Mouse (Mus musculus) limb, embryonic 14.5 days (tissue): ENCODE measurements around the gene Nthl1. TPM values are rescaled to one million over a fixed set of nuclear protein-coding genes. Genes with fewer than 3 reads are reported as not detected.

Source experiments
- ATAC-seq: fragments of 200-750 bp; cut with Nextera tagmentation; 2 replicates; pipeline ENCODE4 v1.8.0; 2017; ENCODE audit warnings: low read depth, moderate number of reproducible peaks, moderate TSS enrichment; ENCODE audit not compliant: low FRiP score
- DNase-seq: peaks from one replicate; pipeline ENCODE4 v3.0.0-alpha.2; 2015; ENCODE audit warnings: low spot score
- H3K27ac ChIP-seq: fragments of 300-500 bp; sonication (generic); replicated peaks from 2 replicates; pipeline ENCODE4 v1.5.1; 2014; ENCODE audit warnings: low read depth, mild to moderate bottlenecking, low read length, moderate library complexity, mixed read lengths
- H3K27me3 ChIP-seq: fragments of 300-500 bp; sonication (generic); 2 replicates; pipeline ENCODE4 v1.6.1; 2014; ENCODE audit warnings: low read length, mixed read lengths; ENCODE audit not compliant: control insufficient read depth, insufficient read depth
- H3K36me3 ChIP-seq: fragments of 300-500 bp; sonication (generic); 2 replicates; pipeline ENCODE4 v1.6.1; 2014; ENCODE audit warnings: mild to moderate bottlenecking, low read length, moderate library complexity, mixed read lengths; ENCODE audit not compliant: control insufficient read depth, insufficient read depth
- H3K4me1 ChIP-seq: fragments of 300-500 bp; sonication (generic); 2 replicates; pipeline ENCODE4 v1.6.1; 2014; ENCODE audit warnings: antibody characterized with exemption, low read length, mixed read lengths; ENCODE audit not compliant: control insufficient read depth, insufficient read depth
- H3K4me2 ChIP-seq: fragments of 300-500 bp; sonication (generic); replicated peaks from 2 replicates; pipeline ENCODE4 v1.6.1; 2014; ENCODE audit warnings: low read depth, mild to moderate bottlenecking, low read length, moderate library complexity; ENCODE audit not compliant: severe bottlenecking
- H3K4me3 ChIP-seq: fragments of 300-500 bp; sonication (generic); replicated peaks from 2 replicates; pipeline ENCODE4 v1.5.1; 2014; ENCODE audit warnings: low read length
- H3K9ac ChIP-seq: fragments of 300-500 bp; sonication (generic); 2 replicates; pipeline ENCODE4 v1.6.1; 2014; ENCODE audit warnings: mild to moderate bottlenecking, low read depth, low read length, moderate library complexity; ENCODE audit not compliant: severe bottlenecking
- H3K9me3 ChIP-seq: fragments of 300-500 bp; sonication (generic); 2 replicates; pipeline ENCODE4 v1.6.1; 2016; ENCODE audit warnings: low read length; ENCODE audit not compliant: control insufficient read depth
- POLR2A ChIP-seq: fragments of 200-500 bp; IDR thresholded peaks from 2 replicates; pipeline ENCODE4 v1.8.0; 2012; ENCODE audit warnings: inconsistent platforms, mild to moderate bottlenecking, moderate library complexity, borderline replicate concordance; ENCODE audit not compliant: insufficient read depth, insufficient read length; ENCODE audit errors: extremely low read depth
- WGBS: fragments of 180-500 bp; shearing (Covaris S2); extraction: QIAGEN DNeasy Blood & Tissue Kit; methylation state at CpG from one replicate; pipeline ENCODE4 v1.1.7; 2014; 5-methylcytosine and 5-hydroxymethylcytosine counted together
- microRNA-seq: library from miRNA; unstranded; fragments of <30 nt; microRNA quantifications from one replicate; pipeline ENCODE4, GENCODE M21; 2016
- polyA plus RNA-seq, 2 experiments: library from polyadenylated mRNA; depleted of rRNA in 1 of 2; stranded (reverse) in 1 of 2; unstranded in 1 of 2; fragments of >200 nt; fragmentation: Nextera tagmentation in 1 of 2; extraction: Ambion mirVana in 1 of 2; gene quantifications; 2 replicates each; pipeline versions ENCODE4 v1.2.1 to v1.2.3; 2012 to 2014

Nthl1 gene
- polyA plus RNA-seq, 2 experiments, result 17.8 to 30.0 TPM

- Histone ChIP-seq H3K9me3 (no peaks in the 10 kb centered on the region), H3K9ac (no peak overlapping the region), H3K4me3 (no peak overlapping the region), H3K27ac (no peak overlapping the region), H3K27me3 (no peaks in the 10 kb centered on the region), H3K4me1 (peaks cover 5% of the 10 kb centered on the region), H3K4me2 (no peak overlapping the region), H3K36me3 (peaks cover 53% of the 10 kb centered on the region)
- 93% methylated on average over 5 of the region's 5 CpGs for WGBS
- no peak for TF ChIP-seq POLR2A
- ATAC-seq (no peak), DNase-seq (no peak)
These were observed 44.4 kb downstream of the Nthl1 start for GRCm38 (mm10) chr17:24676877-24677276.

GRCm38 (mm10) chr17:24677500-24678080 lies 45.1 kb downstream of the Nthl1 start:
- ATAC-seq, result no peak
- peaks cover 59% of the 10 kb centered on the region for H3K36me3 ChIP-seq
- H3K9me3 ChIP-seq, result no peaks in the 10 kb centered on the region
- no peaks in the 10 kb centered on the region for H3K4me1 ChIP-seq
- H3K4me2 ChIP-seq, result no peak overlapping the region
- no peaks in the 10 kb centered on the region for H3K27me3 ChIP-seq
- 88% methylated on average over 24 of the region's 24 CpGs for WGBS
- H3K27ac ChIP-seq, result no peak overlapping the region
- no peak for DNase-seq
- no peak for TF ChIP-seq POLR2A
- no peak overlapping the region for H3K9ac ChIP-seq
- H3K4me3 ChIP-seq, result no peak overlapping the region

GRCm38 (mm10) chr17:24686514-24686913 lies 54.0 kb downstream of the Nthl1 start:
- Histone ChIP-seq H3K4me2 (0 out of 2 replicates have a peak overlapping the region, but pooled peaks have one; percentile 2), H3K9ac (no peak overlapping the region), H3K36me3 (peaks cover 8% of the 10 kb centered on the region), H3K27ac (no peak overlapping the region), H3K4me3 (no peak overlapping the region), H3K27me3 (peaks cover 38% of the 10 kb centered on the region), H3K9me3 (no peaks in the 10 kb centered on the region), H3K4me1 (peaks cover 8% of the 10 kb centered on the region)
- 33% methylated on average over 16 of the region's 16 CpGs for WGBS
- no peak for DNase-seq
- no peak for TF ChIP-seq POLR2A
- ATAC-seq, result no peak

GRCm38 (mm10) chr17:24687146-24687595 lies 54.7 kb downstream of the Nthl1 start:
- H3K4me1 ChIP-seq, result peaks cover 8% of the 10 kb centered on the region
- H3K27me3 ChIP-seq, result peaks cover 38% of the 10 kb centered on the region
- H3K9me3 ChIP-seq, result no peaks in the 10 kb centered on the region
- peak overlapping the region; percentile 25 for H3K4me3 ChIP-seq
- peak overlapping the region; percentile 45 for H3K4me2 ChIP-seq
- DNase-seq (no peak), ATAC-seq (no peak)
- H3K9ac ChIP-seq, result peak overlapping the region; percentile 47
- no peak for TF ChIP-seq POLR2A
- no peak overlapping the region for H3K27ac ChIP-seq
- peaks cover 5% of the 10 kb centered on the region for H3K36me3 ChIP-seq
- WGBS, result 3% methylated on average over 25 of the region's 25 CpGs

GRCm38 (mm10) chr17:24687599-24687998 lies 55.1 kb downstream of the Nthl1 start:
- no peak for TF ChIP-seq POLR2A

More at GRCm38 (mm10) chr17:24687599-24687998, 55.1 kb downstream of the Nthl1 start:
- H3K4me2 ChIP-seq, result peak overlapping the region; percentile 45
- no peaks in the 10 kb centered on the region for H3K9me3 ChIP-seq
- H3K9ac ChIP-seq, result peak overlapping the region; percentile 47
- H3K27me3 ChIP-seq, result peaks cover 38% of the 10 kb centered on the region
- DNase-seq, result no peak
- 18% methylated on average over 23 of the region's 23 CpGs for WGBS
- H3K36me3 ChIP-seq, result peaks cover 6% of the 10 kb centered on the region; the same call in 1 of the 2 replicates
- H3K27ac ChIP-seq, result no peak overlapping the region
- H3K4me3 ChIP-seq, result peak overlapping the region; percentile 25
- peaks cover 8% of the 10 kb centered on the region for H3K4me1 ChIP-seq
- ATAC-seq, result no peak

Small RNAs within 50 kb of the gene (microRNA-seq; reads per million reads assigned to microRNA genes)
- gene Gm24589, result not detected

Other genes starting within 250 kb of the Nthl1 start
- gene Rnps1, start 218.1 kb upstream of the Nthl1 start, polyA plus RNA-seq (2012; rRNA removed), result 333 and 363 TPM in 2 replicates
- gene Rnps1, start 218.1 kb upstream of the Nthl1 start, polyA plus RNA-seq (2014; fragmentation: Nextera tagmentation; extraction: Ambion mirVana), result 236 and 254 TPM in 2 replicates
- 48.5 and 51.0 TPM in 2 replicates for gene Eci1, start 206.0 kb upstream of the Nthl1 start, polyA plus RNA-seq (2012; rRNA removed)
- 51.7 and 64.3 TPM in 2 replicates for gene Eci1, start 206.0 kb upstream of the Nthl1 start, polyA plus RNA-seq (2014; fragmentation: Nextera tagmentation; extraction: Ambion mirVana)
- gene Dnase1l2, start 189.6 kb upstream of the Nthl1 start, polyA plus RNA-seq (2012; rRNA removed), result 18.0 and 20.7 TPM in 2 replicates
- gene Dnase1l2, start 189.6 kb upstream of the Nthl1 start, polyA plus RNA-seq (2014; fragmentation: Nextera tagmentation; extraction: Ambion mirVana), result 3.3 and 3.5 TPM in 2 replicates
- 80.6 and 95.0 TPM in 2 replicates for gene E4f1, start 162.4 kb upstream of the Nthl1 start, polyA plus RNA-seq (2012; rRNA removed)
- gene E4f1, start 162.4 kb upstream of the Nthl1 start, polyA plus RNA-seq (2014; fragmentation: Nextera tagmentation; extraction: Ambion mirVana), result 16.6 and 19.3 TPM in 2 replicates
- 37.6 and 49.6 TPM in 2 replicates for gene Pgp, start 162.3 kb upstream of the Nthl1 start, polyA plus RNA-seq (2012; rRNA removed)
- gene Pgp, start 162.3 kb upstream of the Nthl1 start, polyA plus RNA-seq (2014; fragmentation: Nextera tagmentation; extraction: Ambion mirVana), result 52.9 TPM in 2 replicates
- gene Bricd5, start 158.8 kb upstream of the Nthl1 start, polyA plus RNA-seq (2012; rRNA removed), result 0.86 and 0.89 TPM in 2 replicates
- not detected in 2 replicates for gene Bricd5, start 158.8 kb upstream of the Nthl1 start, polyA plus RNA-seq (2014; fragmentation: Nextera tagmentation; extraction: Ambion mirVana)
- 46.3 and 54.9 TPM in 2 replicates for gene Mlst8, start 153.6 kb upstream of the Nthl1 start, polyA plus RNA-seq (2012; rRNA removed)
- gene Mlst8, start 153.6 kb upstream of the Nthl1 start, polyA plus RNA-seq (2014; fragmentation: Nextera tagmentation; extraction: Ambion mirVana), result 27.8 and 29.3 TPM in 2 replicates
- 18.1 and 23.1 TPM in 2 replicates for gene Caskin1, start 144.1 kb upstream of the Nthl1 start, polyA plus RNA-seq (2012; rRNA removed)
- gene Caskin1, start 144.1 kb upstream of the Nthl1 start, polyA plus RNA-seq (2014; fragmentation: Nextera tagmentation; extraction: Ambion mirVana), result 3.1 and 4.3 TPM in 2 replicates
- gene Traf7, start 104.7 kb upstream of the Nthl1 start, polyA plus RNA-seq (2012; rRNA removed), result 308 and 376 TPM in 2 replicates
- 81.3 and 91.0 TPM in 2 replicates for gene Traf7, start 104.7 kb upstream of the Nthl1 start, polyA plus RNA-seq (2014; fragmentation: Nextera tagmentation; extraction: Ambion mirVana)
- 2.0 and 3.0 TPM in 2 replicates for gene Rab26, start 98.5 kb upstream of the Nthl1 start, polyA plus RNA-seq (2012; rRNA removed)
- gene Rab26, start 98.5 kb upstream of the Nthl1 start, polyA plus RNA-seq (2014; fragmentation: Nextera tagmentation; extraction: Ambion mirVana), result 4.1 and 6.1 TPM in 2 replicates
- 73.6 and 106 TPM in 2 replicates for gene Pkd1, start 82.8 kb upstream of the Nthl1 start, polyA plus RNA-seq (2012; rRNA removed)
- 49.1 and 50.5 TPM in 2 replicates for gene Pkd1, start 82.8 kb upstream of the Nthl1 start, polyA plus RNA-seq (2014; fragmentation: Nextera tagmentation; extraction: Ambion mirVana)
- 162 and 199 TPM in 2 replicates for gene Tsc2, start 50 bp upstream of the Nthl1 start, polyA plus RNA-seq (2012; rRNA removed)
- gene Tsc2, start 50 bp upstream of the Nthl1 start, polyA plus RNA-seq (2014; fragmentation: Nextera tagmentation; extraction: Ambion mirVana), result 62.9 and 70.6 TPM in 2 replicates
- 56.2 and 65.0 TPM in 2 replicates for gene Slc9a3r2, start 17.6 kb downstream of the Nthl1 start, polyA plus RNA-seq (2012; rRNA removed)
- gene Slc9a3r2, start 17.6 kb downstream of the Nthl1 start, polyA plus RNA-seq (2014; fragmentation: Nextera tagmentation; extraction: Ambion mirVana), result 60.1 and 71.5 TPM in 2 replicates
- gene Npw, start 25.8 kb downstream of the Nthl1 start, polyA plus RNA-seq (2012; rRNA removed), result 0.47 and 0.58 TPM in 2 replicates
- 0.33 and 0.41 TPM in 2 replicates for gene Npw, start 25.8 kb downstream of the Nthl1 start, polyA plus RNA-seq (2014; fragmentation: Nextera tagmentation; extraction: Ambion mirVana)
- 91.4 and 112 TPM in 2 replicates for gene Zfp598, start 37.0 kb downstream of the Nthl1 start, polyA plus RNA-seq (2012; rRNA removed)
- gene Zfp598, start 37.0 kb downstream of the Nthl1 start, polyA plus RNA-seq (2014; fragmentation: Nextera tagmentation; extraction: Ambion mirVana), result 29.9 and 31.8 TPM in 2 replicates
- gene Syngr3, start 57.3 kb downstream of the Nthl1 start, polyA plus RNA-seq (2012; rRNA removed), result 2.6 and 3.0 TPM in 2 replicates
- gene Syngr3, start 57.3 kb downstream of the Nthl1 start, polyA plus RNA-seq (2014; fragmentation: Nextera tagmentation; extraction: Ambion mirVana), result 3.1 and 4.9 TPM in 2 replicates
- 27.3 and 34.2 TPM in 2 replicates for gene Gfer, start 63.5 kb downstream of the Nthl1 start, polyA plus RNA-seq (2012; rRNA removed)
- 38.6 and 39.5 TPM in 2 replicates for gene Gfer, start 63.5 kb downstream of the Nthl1 start, polyA plus RNA-seq (2014; fragmentation: Nextera tagmentation; extraction: Ambion mirVana)
- gene Noxo1, start 63.6 kb downstream of the Nthl1 start, polyA plus RNA-seq (2012; rRNA removed), result 9.2 and 11.9 TPM in 2 replicates
- gene Noxo1, start 63.6 kb downstream of the Nthl1 start, polyA plus RNA-seq (2014; fragmentation: Nextera tagmentation; extraction: Ambion mirVana), result 3.8 and 4.5 TPM in 2 replicates
- 62.1 and 72.1 TPM in 2 replicates for gene Tbl3, start 75.0 kb downstream of the Nthl1 start, polyA plus RNA-seq (2012; rRNA removed)
- 62.8 and 73.9 TPM in 2 replicates for gene Tbl3, start 75.0 kb downstream of the Nthl1 start, polyA plus RNA-seq (2014; fragmentation: Nextera tagmentation; extraction: Ambion mirVana)
- 0.85 and 0.98 TPM in 2 replicates for gene Rnf151, start 85.4 kb downstream of the Nthl1 start, polyA plus RNA-seq (2012; rRNA removed)
- 0.19 and 0.40 TPM in 2 replicates for gene Rnf151, start 85.4 kb downstream of the Nthl1 start, polyA plus RNA-seq (2014; fragmentation: Nextera tagmentation; extraction: Ambion mirVana)
- gene Rps2, start 85.4 kb downstream of the Nthl1 start, polyA plus RNA-seq (2012; rRNA removed), result 2,709 and 3,185 TPM in 2 replicates
- 1,651 and 1,722 TPM in 2 replicates for gene Rps2, start 85.4 kb downstream of the Nthl1 start, polyA plus RNA-seq (2014; fragmentation: Nextera tagmentation; extraction: Ambion mirVana)
- 178 and 192 TPM in 2 replicates for gene Ndufb10, start 91.8 kb downstream of the Nthl1 start, polyA plus RNA-seq (2012; rRNA removed)
- gene Ndufb10, start 91.8 kb downstream of the Nthl1 start, polyA plus RNA-seq (2014; fragmentation: Nextera tagmentation; extraction: Ambion mirVana), result 235 and 237 TPM in 2 replicates
- gene Rpl3l, start 95.1 kb downstream of the Nthl1 start, polyA plus RNA-seq (2012; rRNA removed), result not detected in 2 replicates
- gene Rpl3l, start 95.1 kb downstream of the Nthl1 start, polyA plus RNA-seq (2014; fragmentation: Nextera tagmentation; extraction: Ambion mirVana), result 0.19 TPM in 1 of 2 replicates, not detected in the other
- 36.2 and 44.1 TPM in 2 replicates for gene Msrb1, start 104.0 kb downstream of the Nthl1 start, polyA plus RNA-seq (2012; rRNA removed)
- gene Msrb1, start 104.0 kb downstream of the Nthl1 start, polyA plus RNA-seq (2014; fragmentation: Nextera tagmentation; extraction: Ambion mirVana), result 29.8 and 29.9 TPM in 2 replicates
- gene Hs3st6, start 120.3 kb downstream of the Nthl1 start, polyA plus RNA-seq (2012; rRNA removed), result 5.3 and 8.7 TPM in 2 replicates
- gene Hs3st6, start 120.3 kb downstream of the Nthl1 start, polyA plus RNA-seq (2014; fragmentation: Nextera tagmentation; extraction: Ambion mirVana), result 4.9 and 5.6 TPM in 2 replicates
- gene Meiob, start 171.6 kb downstream of the Nthl1 start, polyA plus RNA-seq (2012; rRNA removed), result not detected in 2 replicates
- not detected in 2 replicates for gene Meiob, start 171.6 kb downstream of the Nthl1 start, polyA plus RNA-seq (2014; fragmentation: Nextera tagmentation; extraction: Ambion mirVana)
- gene Hagh, start 207.5 kb downstream of the Nthl1 start, polyA plus RNA-seq (2012; rRNA removed), result 23.9 and 25.7 TPM in 2 replicates
- 29.4 and 35.4 TPM in 2 replicates for gene Hagh, start 207.5 kb downstream of the Nthl1 start, polyA plus RNA-seq (2014; fragmentation: Nextera tagmentation; extraction: Ambion mirVana)
- gene Fahd1, start 217.7 kb downstream of the Nthl1 start, polyA plus RNA-seq (2012; rRNA removed), result 12.8 and 14.8 TPM in 2 replicates
- 16.5 and 17.4 TPM in 2 replicates for gene Fahd1, start 217.7 kb downstream of the Nthl1 start, polyA plus RNA-seq (2014; fragmentation: Nextera tagmentation; extraction: Ambion mirVana)
- gene Igfals, start 233.3 kb downstream of the Nthl1 start, polyA plus RNA-seq (2012; rRNA removed), result 0.10 and 0.24 TPM in 2 replicates
- gene Igfals, start 233.3 kb downstream of the Nthl1 start, polyA plus RNA-seq (2014; fragmentation: Nextera tagmentation; extraction: Ambion mirVana), result 0.08 and 0.18 TPM in 2 replicates